ENCODE assay signal across 8 mouse cellular contexts in the genomic region with DNA sequence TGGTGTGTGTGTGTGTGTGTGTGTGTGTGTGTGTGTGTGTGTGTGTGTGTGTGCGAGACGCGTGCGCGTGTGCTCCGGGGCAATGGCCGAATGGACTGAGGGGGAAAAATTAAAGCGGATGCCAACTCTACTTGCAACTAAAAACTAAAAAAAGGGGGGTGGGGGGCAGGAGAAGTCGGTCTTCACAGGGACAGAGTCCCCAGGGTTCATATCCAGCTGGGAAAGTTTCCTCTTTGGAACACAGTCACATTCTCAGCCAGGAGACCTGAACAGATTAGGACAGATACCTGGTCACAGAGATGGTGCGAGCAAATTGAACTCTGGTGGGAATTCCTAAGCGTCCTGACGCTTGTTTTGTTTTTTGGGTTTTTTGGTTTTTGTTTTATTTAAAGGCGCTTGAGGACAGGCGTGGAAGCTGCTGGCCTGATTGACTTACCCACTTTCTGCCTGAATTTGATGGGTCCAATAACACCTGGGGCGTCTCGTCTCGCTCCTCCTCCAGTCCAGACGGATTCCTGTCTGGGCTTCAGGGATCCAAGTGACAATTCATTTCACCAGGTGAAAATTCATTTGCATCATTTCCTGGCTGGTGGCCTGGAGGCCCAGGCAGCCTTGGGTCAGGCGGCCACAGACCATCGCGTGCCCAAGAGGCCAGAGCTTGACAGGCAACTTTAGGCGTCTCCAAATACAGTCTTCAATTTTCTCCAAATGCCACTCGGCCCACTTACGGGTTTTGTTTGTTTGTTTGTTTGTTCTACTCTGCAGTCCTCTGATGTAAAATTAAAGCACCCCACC. TPM values are rescaled to one million over a fixed set of nuclear protein-coding genes. Genes with fewer than 3 reads are reported as not detected.
DNase-seq lines count a peak whose midpoint lies in the region; ATAC-seq lines count a peak whose summit lies in the region.

No protein-coding gene starts in this region.

- no peak overlapping the region for H3K27ac ChIP-seq in brown adipose tissue, adult 24 weeks (replicated peaks; ENCODE audit: low read depth, low read length)
- peak overlapping the region; percentile 40 for H3K27ac ChIP-seq in intestine, embryonic 15.5 days
- H3K27ac ChIP-seq in midbrain, embryonic 14.5 days (replicated peaks; ENCODE audit: low read depth, low read length): no peak overlapping the region

- 3% methylated on average over 23 of the region's 24 CpGs for WGBS in intestine, embryonic 15.5 days
- 2% methylated on average over 24 of the region's 24 CpGs for WGBS in midbrain, embryonic 14.5 days

- peak overlapping the region; percentile 62 for H3K4me3 ChIP-seq in brown adipose tissue, adult 24 weeks (ENCODE audit: insufficient read depth, low read depth, low read length)
- peak overlapping the region; percentile 72 for H3K4me3 ChIP-seq in intestine, embryonic 15.5 days (replicated peaks)
- H3K4me3 ChIP-seq in midbrain, embryonic 14.5 days (replicated peaks; ENCODE audit: low read depth, low read length): peak overlapping the region; percentile 59

- H3K36me3 ChIP-seq in intestine, embryonic 15.5 days: no peaks in the 10 kb centered on the region
- no peaks in the 10 kb centered on the region for H3K36me3 ChIP-seq in midbrain, embryonic 14.5 days (ENCODE audit: control insufficient read depth, insufficient read depth, low read length)

- H3K4me2 ChIP-seq in intestine, embryonic 15.5 days (replicated peaks): peak overlapping the region; percentile 98
- peak overlapping the region; percentile 100 for H3K4me2 ChIP-seq in midbrain, embryonic 14.5 days (ENCODE audit: low read length)

- peaks cover 17% of the 10 kb centered on the region; the same call in 1 of the 2 replicates for H3K27me3 ChIP-seq in intestine, embryonic 15.5 days (replicated peaks)
- peaks cover 30% of the 10 kb centered on the region for H3K27me3 ChIP-seq in midbrain, embryonic 14.5 days (ENCODE audit: control insufficient read depth, insufficient read depth, low read length)

- peak overlapping the region; percentile 33; the same call in 1 of the 2 replicates for H3K9ac ChIP-seq in intestine, embryonic 15.5 days
- H3K9ac ChIP-seq in midbrain, embryonic 14.5 days (replicated peaks; ENCODE audit: low read length): no peak overlapping the region

- ATAC-seq in intestine, embryonic 15.5 days: peak; percentile 17
- ATAC-seq in midbrain, embryonic 14.5 days (ENCODE audit: low FRiP score, low TSS enrichment): no peak
- ATAC-seq in activated CD4-positive, CD25-positive, alpha-beta regulatory T cell, adult 4 months: no peak

- H3K9me3 ChIP-seq in intestine, embryonic 15.5 days: no peaks in the 10 kb centered on the region
- H3K9me3 ChIP-seq in midbrain, embryonic 14.5 days (ENCODE audit: control insufficient read depth, low read length): no peaks in the 10 kb centered on the region

- peak; percentile 50 for DNase-seq in embryo, embryonic 10.5 days (ENCODE audit: low spot score)
- no peak for DNase-seq in embryo, embryonic 10 days (ENCODE audit: low spot score)
- peak; percentile 18 for DNase-seq in midbrain, embryonic 14.5 days
- DNase-seq in ovary, postnatal 10 days (ENCODE audit: low spot score): no peak
- DNase-seq in B cell, adult 2 months: no peak

- 0 out of 2 replicates have a peak, but pooled peaks cover 2% of the 10 kb centered on the region for H3K4me1 ChIP-seq in brown adipose tissue, adult 24 weeks (ENCODE audit: control insufficient read depth, insufficient read depth, insufficient read length, low read length)
- H3K4me1 ChIP-seq in intestine, embryonic 15.5 days (replicated peaks): peaks cover 13% of the 10 kb centered on the region; the same call in 1 of the 2 replicates
- peaks cover 17% of the 10 kb centered on the region for H3K4me1 ChIP-seq in midbrain, embryonic 14.5 days (ENCODE audit: control insufficient read depth, insufficient read depth, low read length)

RNA-seq across cellular contexts. Expression of gene Stc2, which starts 0.8 kb away (rescaled TPM):
- polyA plus RNA-seq in brown adipose tissue, adult 24 weeks (2012; ENCODE audit: insufficient read depth, insufficient read length, missing spikeins): 0.67 and 1.0 TPM in 2 replicates
- 8.5 and 8.9 TPM in 2 replicates for polyA plus RNA-seq in intestine, embryonic 15.5 days (2015; fragmentation: Nextera tagmentation; extraction: Ambion mirVana)
- polyA plus RNA-seq in midbrain, embryonic 14.5 days (2014; fragmentation: Nextera tagmentation; extraction: Ambion mirVana): 0.46 and 0.97 TPM in 2 replicates
- under 1 TPM in 1 of 2 experiments, not detected in 1; 0.23 TPM for polyA plus RNA-seq in activated CD4-positive, CD25-positive, alpha-beta regulatory T cell, adult 4 months (2017; shearing (Covaris generic))

Comparison
In these comparisons a context has a peak if more than half of its experiments do, and no peak if none do; other contexts are left out.
1. DNase-seq: peak in embryo, embryonic 10.5 days (single experiment) and midbrain, embryonic 14.5 days (single experiment); none in embryo, embryonic 10 days (single experiment), ovary, postnatal 10 days (single experiment) and B cell, adult 2 months (0 of 2).
2. Peak in every context shown above with its lines, with median percentiles within 50 percentile points of each other: H3K4me3 ChIP-seq.